Mouse (Mus musculus): Measurements from ENCODE around the gene Snrnp27. TPM values are rescaled to one million over a fixed set of nuclear protein-coding genes. Genes with fewer than 3 reads are reported as not detected.

The Snrnp27 gene
- polyA plus RNA-seq, 1 experiment: 4.5 TPM

DNA sequence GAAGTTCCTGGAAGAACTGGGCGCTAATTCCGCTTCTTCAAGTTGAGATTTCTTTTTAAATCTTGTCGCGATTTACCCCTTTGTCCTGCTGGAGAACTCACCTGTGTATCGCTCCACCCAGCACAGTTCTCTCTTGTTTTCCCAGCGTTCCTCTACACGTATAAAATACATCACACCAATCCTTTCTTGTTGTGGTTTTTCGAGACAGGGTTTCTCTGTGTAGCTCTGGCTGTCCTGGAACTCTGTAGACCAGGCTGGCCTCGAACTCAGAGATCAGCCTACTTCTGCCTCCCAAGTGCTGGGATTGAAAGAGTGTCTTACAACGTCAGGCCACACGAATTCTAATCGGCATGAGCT is 311 bp upstream of the Snrnp27 start:
- DNase-seq (ENCODE audit: low read depth in 1 of 2, low spot score in 2 of 2): no peak
- H3K27ac ChIP-seq (ENCODE audit: insufficient read depth, low read length): peak overlapping the region; percentile 30; the same call in 1 of the 2 replicates

DNA sequence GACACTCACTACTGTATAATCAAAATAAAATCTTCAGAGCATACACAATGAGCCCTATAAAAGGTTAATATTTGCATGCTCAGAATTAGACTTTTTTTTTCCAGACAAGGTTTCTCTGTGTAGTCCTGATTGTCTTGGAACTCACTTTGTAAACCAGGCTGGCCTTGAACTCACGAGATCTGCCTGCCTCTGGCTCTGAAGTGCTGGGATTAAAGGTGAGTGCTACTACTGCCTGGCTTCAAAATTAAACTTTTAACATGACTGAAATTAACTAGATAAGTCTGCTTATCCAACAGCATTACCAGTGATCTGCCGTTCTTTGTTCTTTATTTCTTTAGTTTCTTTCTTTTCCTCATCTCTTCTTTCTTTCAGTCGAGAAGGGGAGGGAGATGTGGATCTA is 3.0 kb downstream of the Snrnp27 start:
- H3K27me3 ChIP-seq (ENCODE audit: control insufficient read depth, insufficient read depth, low read length): no peaks in the 10 kb centered on the region
- H3K36me3 ChIP-seq (ENCODE audit: control insufficient read depth, insufficient read depth, low read length): peaks cover 20% of the 10 kb centered on the region
- no peak for TF ChIP-seq POLR2A (IDR thresholded peaks at IDR 0.05; ENCODE audit: low read depth, low read length)
- TF ChIP-seq CTCF (IDR thresholded peaks at IDR 0.05; ENCODE audit: extremely low read depth, insufficient read depth, insufficient read length, insufficient replicate concordance): no peak
- no peak overlapping the region for H3K27ac ChIP-seq (ENCODE audit: insufficient read depth, low read length)
- WGBS: 89% methylated on average over 3 of the region's 3 CpGs
- no peak overlapping the region for H3K4me3 ChIP-seq (ENCODE audit: extremely low read depth, insufficient read depth, insufficient read length)
- no peaks in the 10 kb centered on the region; the same call in none of the 2 replicates for H3K4me1 ChIP-seq (ENCODE audit: control insufficient read depth, insufficient read depth, insufficient read length)
- no peak for DNase-seq (ENCODE audit: low read depth in 1 of 2, low spot score in 2 of 2)

More for the DNA sequence above, 311 bp upstream of the Snrnp27 start:
- Histone ChIP-seq H3K27me3 (ENCODE audit: control insufficient read depth, insufficient read depth, low read length) (no peaks in the 10 kb centered on the region), H3K36me3 (ENCODE audit: control insufficient read depth, insufficient read depth, low read length) (peaks cover 10% of the 10 kb centered on the region), H3K4me1 (ENCODE audit: control insufficient read depth, insufficient read depth, insufficient read length) (no peaks in the 10 kb centered on the region; the same call in none of the 2 replicates), H3K4me3 (ENCODE audit: extremely low read depth, insufficient read depth, insufficient read length) (peak overlapping the region; percentile 98; the same call in 1 of the 2 replicates)
- 38% methylated on average over 12 of the region's 12 CpGs for WGBS
- TF ChIP-seq CTCF (IDR thresholded peaks at IDR 0.05; ENCODE audit: extremely low read depth, insufficient read depth, insufficient read length, insufficient replicate concordance): no peak
- no peak for TF ChIP-seq POLR2A (IDR thresholded peaks at IDR 0.05; ENCODE audit: low read depth, low read length)

DNA sequence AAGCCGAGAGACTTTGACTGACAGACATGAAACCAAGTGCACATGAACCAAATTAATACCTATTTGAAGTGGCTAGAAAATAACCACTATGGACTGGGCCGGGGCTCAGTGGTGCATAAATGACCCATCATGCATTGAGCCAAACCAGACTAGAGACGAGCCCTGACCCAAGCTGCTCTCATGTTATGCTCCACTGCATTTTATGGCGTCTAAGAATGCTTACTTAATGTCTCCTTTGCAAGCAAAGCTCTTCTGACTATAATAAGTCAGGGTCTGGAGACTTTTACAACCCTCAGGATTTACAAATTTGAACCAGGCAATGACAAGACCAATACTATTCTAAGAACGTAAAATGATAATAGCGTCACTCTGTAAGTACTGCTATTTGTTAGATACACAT is 6.0 kb downstream of the Snrnp27 start:
- TF ChIP-seq POLR2A (IDR thresholded peaks at IDR 0.05; ENCODE audit: low read depth, low read length) (no peak), CTCF (IDR thresholded peaks at IDR 0.05; ENCODE audit: extremely low read depth, insufficient read depth, insufficient read length, insufficient replicate concordance) (no peak)
- no peak overlapping the region for H3K4me3 ChIP-seq (ENCODE audit: extremely low read depth, insufficient read depth, insufficient read length)
- H3K4me1 ChIP-seq (ENCODE audit: control insufficient read depth, insufficient read depth, insufficient read length): no peaks in the 10 kb centered on the region
- peaks cover 28% of the 10 kb centered on the region for H3K36me3 ChIP-seq (ENCODE audit: control insufficient read depth, insufficient read depth, low read length)
- no peak for DNase-seq (ENCODE audit: low read depth in 1 of 2, low spot score in 2 of 2)
- no peaks in the 10 kb centered on the region for H3K27me3 ChIP-seq (ENCODE audit: control insufficient read depth, insufficient read depth, low read length)
- WGBS: 64% methylated on average over 6 of the region's 6 CpGs
- no peak overlapping the region for H3K27ac ChIP-seq (ENCODE audit: insufficient read depth, low read length)

DNA sequence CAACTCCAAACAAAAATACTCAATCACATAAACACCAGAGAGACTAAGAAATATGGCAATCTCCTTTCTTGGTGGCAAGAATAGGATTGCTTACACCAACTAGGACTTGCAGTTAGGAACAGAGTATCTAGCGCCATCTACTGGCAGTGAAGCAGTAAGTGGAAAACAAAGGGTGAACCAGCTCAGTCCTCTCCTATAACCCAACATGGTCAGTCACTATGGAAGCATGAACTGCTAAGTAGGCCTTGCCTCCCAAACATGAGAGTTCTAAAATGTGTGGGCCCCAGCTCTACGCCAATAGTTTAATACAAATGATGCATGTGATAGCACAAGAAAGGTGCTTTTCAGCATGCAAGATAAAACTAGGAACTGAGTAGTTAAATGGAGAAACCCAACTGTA is 13.4 kb downstream of the Snrnp27 start:
- 20% methylated on average over 2 of the region's 2 CpGs for WGBS
- Histone ChIP-seq H3K4me1 (ENCODE audit: control insufficient read depth, insufficient read depth, insufficient read length) (peaks cover 5% of the 10 kb centered on the region; the same call in 1 of the 2 replicates), H3K27ac (ENCODE audit: insufficient read depth, low read length) (no peak overlapping the region), H3K36me3 (ENCODE audit: control insufficient read depth, insufficient read depth, low read length) (peaks cover 13% of the 10 kb centered on the region), H3K4me3 (ENCODE audit: extremely low read depth, insufficient read depth, insufficient read length) (no peak overlapping the region), H3K27me3 (ENCODE audit: control insufficient read depth, insufficient read depth, low read length) (no peaks in the 10 kb centered on the region)
- TF ChIP-seq CTCF (IDR thresholded peaks at IDR 0.05; ENCODE audit: extremely low read depth, insufficient read depth, insufficient read length, insufficient replicate concordance) (peak; percentile 57; the same call in 1 of the 2 replicates), POLR2A (IDR thresholded peaks at IDR 0.05; ENCODE audit: low read depth, low read length) (no peak)
- peak; percentile 36 to 71 for DNase-seq (ENCODE audit: low read depth in 1 of 2, low spot score in 2 of 2)

DNA sequence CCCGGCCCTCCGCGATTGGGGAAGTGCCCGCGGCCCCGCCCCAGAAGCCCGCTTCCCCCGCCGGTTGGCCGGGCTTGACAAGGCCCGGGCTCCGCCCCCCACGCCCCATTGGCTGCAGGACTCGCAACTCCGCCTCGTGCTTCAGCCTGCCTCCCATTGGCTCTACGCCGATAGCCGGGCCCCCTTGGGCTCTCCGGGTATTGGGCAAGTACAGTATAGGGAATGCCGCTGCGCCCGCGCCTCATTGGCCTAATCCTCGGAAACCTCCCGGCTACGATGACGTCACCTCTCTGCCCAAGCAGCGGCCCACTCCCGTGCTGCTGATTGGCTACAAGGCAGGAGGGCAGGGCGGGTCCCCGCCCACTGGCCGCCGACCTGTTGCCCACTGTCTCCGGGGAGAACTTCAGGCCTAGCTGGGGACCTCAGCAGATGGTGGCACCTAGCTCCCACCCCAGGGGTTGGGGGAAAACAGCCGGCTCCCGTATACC is 15.0 kb downstream of the Snrnp27 start:
- peak; percentile 99 for DNase-seq (ENCODE audit: low read depth in 1 of 2, low spot score in 2 of 2)
- Histone ChIP-seq H3K36me3 (ENCODE audit: control insufficient read depth, insufficient read depth, low read length) (peaks cover 7% of the 10 kb centered on the region), H3K4me1 (ENCODE audit: control insufficient read depth, insufficient read depth, insufficient read length) (peaks cover 6% of the 10 kb centered on the region; the same call in 1 of the 2 replicates), H3K27me3 (ENCODE audit: control insufficient read depth, insufficient read depth, low read length) (no peaks in the 10 kb centered on the region), H3K4me3 (ENCODE audit: extremely low read depth, insufficient read depth, insufficient read length) (peak overlapping the region; percentile 58; the same call in 1 of the 2 replicates), H3K27ac (ENCODE audit: insufficient read depth, low read length) (peak overlapping the region; percentile 87)
- 1% methylated on average over 36 of the region's 37 CpGs for WGBS
- no peak for TF ChIP-seq POLR2A (IDR thresholded peaks at IDR 0.05; ENCODE audit: low read depth, low read length)
- TF ChIP-seq CTCF (IDR thresholded peaks at IDR 0.05; ENCODE audit: extremely low read depth, insufficient read depth, insufficient read length, insufficient replicate concordance): no peak

DNA sequence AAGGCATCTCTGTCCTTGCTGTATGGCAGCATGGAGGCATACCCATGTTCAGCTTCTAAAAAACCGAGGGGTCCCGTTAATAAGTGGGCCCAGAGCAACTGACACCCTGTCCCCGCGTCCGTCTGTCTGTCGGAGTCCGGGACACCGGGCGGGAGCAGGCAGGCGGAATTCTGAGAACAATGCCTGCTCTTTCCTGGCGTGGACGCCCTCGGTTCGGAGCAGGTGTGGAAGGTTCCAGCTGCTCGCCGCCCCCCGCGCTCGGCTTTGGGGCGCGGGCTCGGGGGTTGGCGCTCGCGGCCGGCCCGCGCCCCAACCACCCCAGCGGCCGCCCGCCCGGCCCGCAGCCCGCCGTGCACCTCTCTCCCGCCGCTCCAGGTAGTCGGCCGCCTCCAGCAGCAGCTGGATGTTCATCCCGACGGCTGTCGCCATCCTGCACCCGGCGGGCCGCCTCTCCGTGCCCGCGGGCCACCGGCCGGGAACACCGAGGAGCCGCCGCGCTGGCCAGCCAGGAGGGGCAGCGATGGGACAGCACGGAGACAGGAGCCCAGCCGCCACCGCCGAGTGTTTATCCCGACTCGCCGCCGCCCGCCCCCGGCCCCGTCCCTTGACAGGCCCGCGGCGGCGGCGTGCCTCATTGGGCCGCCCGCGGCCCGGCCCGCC is 15.6 kb downstream of the Snrnp27 start, which contains the start of gene Mxd1:
TSS of gene Mxd1 (minus strand) at position 582 of the 660 bp plus-strand sequence.
- no peak for DNase-seq (ENCODE audit: low read depth in 1 of 2, low spot score in 2 of 2)
- no peak for TF ChIP-seq CTCF (IDR thresholded peaks at IDR 0.05; ENCODE audit: extremely low read depth, insufficient read depth, insufficient read length, insufficient replicate concordance)
- TF ChIP-seq POLR2A (IDR thresholded peaks at IDR 0.05; ENCODE audit: low read depth, low read length): peak; percentile 52
- peak within 1 kb of the TSS; percentile 98 for H3K4me3 ChIP-seq (ENCODE audit: extremely low read depth, insufficient read depth, insufficient read length)
- H3K27me3 ChIP-seq (ENCODE audit: control insufficient read depth, insufficient read depth, low read length): no peaks in the 10 kb centered on the region
- H3K4me1 ChIP-seq (ENCODE audit: control insufficient read depth, insufficient read depth, insufficient read length): peaks cover 6% of the 10 kb centered on the region; the same call in 1 of the 2 replicates
- WGBS: 1% methylated on average over 66 of the region's 76 CpGs
- H3K36me3 ChIP-seq (ENCODE audit: control insufficient read depth, insufficient read depth, low read length): peaks cover 8% of the 10 kb centered on the region
- H3K27ac ChIP-seq (ENCODE audit: insufficient read depth, low read length): peak within 1 kb of the TSS; percentile 87

DNA sequence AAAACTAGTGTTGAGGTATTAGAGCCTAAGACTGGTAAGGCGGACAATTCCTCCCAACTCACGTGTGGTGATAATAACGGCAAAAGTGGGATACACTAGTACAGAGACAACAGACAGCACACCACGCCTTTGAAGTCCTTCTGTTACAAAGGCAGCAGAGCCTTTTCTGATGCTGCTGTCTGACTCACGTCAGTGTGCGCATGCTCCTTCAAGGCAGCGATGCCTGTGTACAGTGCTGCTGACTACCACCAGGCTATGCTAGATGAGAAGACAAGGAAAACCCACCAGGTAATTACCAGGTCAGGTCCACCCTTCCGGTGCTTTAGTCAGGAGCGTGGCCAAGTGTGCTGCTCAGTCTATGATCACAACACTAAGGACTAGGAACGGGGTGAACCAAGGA is 17.3 kb downstream of the Snrnp27 start:
- peaks cover 6% of the 10 kb centered on the region; the same call in 1 of the 2 replicates for H3K36me3 ChIP-seq (ENCODE audit: control insufficient read depth, insufficient read depth, low read length)
- H3K27ac ChIP-seq (ENCODE audit: insufficient read depth, low read length): no peak overlapping the region
- no peak for TF ChIP-seq CTCF (IDR thresholded peaks at IDR 0.05; ENCODE audit: extremely low read depth, insufficient read depth, insufficient read length, insufficient replicate concordance)
- TF ChIP-seq POLR2A (IDR thresholded peaks at IDR 0.05; ENCODE audit: low read depth, low read length): no peak
- H3K4me1 ChIP-seq (ENCODE audit: control insufficient read depth, insufficient read depth, insufficient read length): peaks cover 6% of the 10 kb centered on the region; the same call in 1 of the 2 replicates
- 94% methylated on average over 10 of the region's 10 CpGs for WGBS
- H3K4me3 ChIP-seq (ENCODE audit: extremely low read depth, insufficient read depth, insufficient read length): 0 out of 2 replicates have a peak overlapping the region, but pooled peaks have one; percentile 2
- no peak for DNase-seq (ENCODE audit: low read depth in 1 of 2, low spot score in 2 of 2)
- no peaks in the 10 kb centered on the region for H3K27me3 ChIP-seq (ENCODE audit: control insufficient read depth, insufficient read depth, low read length)

Measured in spleen, adult 2 months (tissue).